Mouse (Mus musculus) midbrain, embryonic 12.5 days (tissue): ENCODE measurements around the gene Opcml. TPM values are rescaled to one million over a fixed set of nuclear protein-coding genes. Genes with fewer than 3 reads are reported as not detected.
A peak's percentile ranks its signal among the peaks of the same experiment; 100 is the strongest.

Experiments
- ATAC-seq: fragments of 200-750 bp; cut with Nextera tagmentation; 2 replicates; pipeline ENCODE4 v1.8.0; 2017; ENCODE audit warnings: low read depth, moderate TSS enrichment, moderate library complexity; ENCODE audit not compliant: low FRiP score
- H3K27ac ChIP-seq: fragments of 300-500 bp; sonication (generic); replicated peaks from 2 replicates; pipeline ENCODE4 v1.5.1; 2016; ENCODE audit warnings: mild to moderate bottlenecking
- H3K27me3 ChIP-seq: fragments of 300-500 bp; sonication (generic); 2 replicates; pipeline ENCODE4 v1.6.1; 2016; ENCODE audit warnings: mild to moderate bottlenecking
- H3K36me3 ChIP-seq: fragments of 300-500 bp; sonication (generic); 2 replicates; pipeline ENCODE4 v1.6.1; 2016
- H3K4me1 ChIP-seq: fragments of 300-500 bp; sonication (generic); 2 replicates; pipeline ENCODE4 v1.6.1; 2016
- H3K4me2 ChIP-seq: fragments of 300-500 bp; sonication (generic); replicated peaks from 2 replicates; pipeline ENCODE4 v1.6.1; 2016; ENCODE audit warnings: mild to moderate bottlenecking, moderate library complexity
- H3K4me3 ChIP-seq: fragments of 300-500 bp; sonication (generic); 2 replicates; pipeline ENCODE4 v1.5.1; 2016; ENCODE audit warnings: mild to moderate bottlenecking
- H3K9ac ChIP-seq: fragments of 300-500 bp; sonication (generic); replicated peaks from 2 replicates; pipeline ENCODE4 v1.6.1; 2016; ENCODE audit warnings: mild to moderate bottlenecking, moderate library complexity
- H3K9me3 ChIP-seq: fragments of 300-500 bp; sonication (generic); 2 replicates; pipeline ENCODE4 v1.6.1; 2016; ENCODE audit warnings: mild to moderate bottlenecking
- WGBS: fragments of 180-500 bp; shearing (Covaris S2); methylation state at CpG from one replicate; pipeline ENCODE4 v1.1.7; 2016; 5-methylcytosine and 5-hydroxymethylcytosine counted together
- polyA plus RNA-seq: library from polyadenylated mRNA; unstranded; fragments of >200 nt; fragmentation: Nextera tagmentation; extraction: Ambion mirVana; gene quantifications from 2 replicates; pipeline ENCODE4 v1.2.1, GENCODE M21; 2016

Opcml gene
- polyA plus RNA-seq, 1 experiment from 2014 or later: 7.0 TPM

DNA sequence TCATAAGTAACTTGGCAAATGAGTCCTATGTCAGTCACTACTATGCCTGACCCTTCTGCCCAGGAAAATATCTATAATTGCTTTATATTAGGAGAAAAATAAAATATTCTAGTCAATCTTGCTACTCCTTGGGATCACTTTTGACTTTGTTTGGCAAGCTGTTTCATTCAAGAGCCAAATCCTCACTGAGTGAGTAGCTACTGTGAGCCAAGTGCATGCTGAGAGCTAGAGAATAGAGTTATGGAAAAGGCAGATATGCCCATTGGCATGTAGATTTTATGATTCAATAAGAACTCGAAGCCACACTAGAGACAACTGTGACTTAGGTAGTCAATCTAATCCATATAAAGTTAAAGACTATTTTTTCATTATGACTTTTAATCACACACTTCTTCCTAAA is 340.9 kb downstream of the Opcml start:
- H3K27me3 ChIP-seq: no peaks in the 10 kb centered on the region
- WGBS: 84% methylated on average over 1 of the region's 1 CpGs

DNA sequence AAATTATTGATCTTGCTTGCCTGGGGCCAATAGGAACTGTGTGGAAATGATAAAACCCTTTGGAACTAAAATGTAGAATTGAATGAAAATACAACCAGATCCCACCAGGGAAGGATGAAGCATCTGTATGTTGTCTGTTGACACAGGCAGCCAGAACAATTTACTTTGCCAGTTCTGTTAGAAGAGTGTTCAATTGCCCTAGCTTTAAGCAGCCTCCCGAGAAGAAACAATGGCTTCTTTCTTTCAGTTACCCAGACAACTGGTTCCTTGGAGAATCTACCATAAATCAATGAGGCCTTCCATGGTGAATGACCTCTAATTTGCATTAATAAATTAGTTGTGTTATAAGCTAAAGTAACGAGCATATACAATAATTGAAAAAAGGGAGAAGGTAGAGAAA is 346.0 kb downstream of the Opcml start:
- Histone ChIP-seq H3K36me3 (no peaks in the 10 kb centered on the region), H3K27ac (no peak overlapping the region), H3K27me3 (no peaks in the 10 kb centered on the region), H3K9me3 (no peaks in the 10 kb centered on the region), H3K9ac (no peak overlapping the region), H3K4me1 (peaks cover 4% of the 10 kb centered on the region; the same call in 1 of the 2 replicates), H3K4me3 (no peak overlapping the region), H3K4me2 (no peak overlapping the region)
- 11% methylated on average over 2 of the region's 2 CpGs for WGBS
- no peak for ATAC-seq

More for the DNA sequence above, 340.9 kb downstream of the Opcml start:
- Histone ChIP-seq H3K4me3 (no peak overlapping the region), H3K9me3 (no peaks in the 10 kb centered on the region), H3K4me2 (no peak overlapping the region), H3K27ac (no peak overlapping the region), H3K36me3 (no peaks in the 10 kb centered on the region), H3K4me1 (peaks cover 2% of the 10 kb centered on the region; the same call in 1 of the 2 replicates), H3K9ac (no peak overlapping the region)
- ATAC-seq: no peak

DNA sequence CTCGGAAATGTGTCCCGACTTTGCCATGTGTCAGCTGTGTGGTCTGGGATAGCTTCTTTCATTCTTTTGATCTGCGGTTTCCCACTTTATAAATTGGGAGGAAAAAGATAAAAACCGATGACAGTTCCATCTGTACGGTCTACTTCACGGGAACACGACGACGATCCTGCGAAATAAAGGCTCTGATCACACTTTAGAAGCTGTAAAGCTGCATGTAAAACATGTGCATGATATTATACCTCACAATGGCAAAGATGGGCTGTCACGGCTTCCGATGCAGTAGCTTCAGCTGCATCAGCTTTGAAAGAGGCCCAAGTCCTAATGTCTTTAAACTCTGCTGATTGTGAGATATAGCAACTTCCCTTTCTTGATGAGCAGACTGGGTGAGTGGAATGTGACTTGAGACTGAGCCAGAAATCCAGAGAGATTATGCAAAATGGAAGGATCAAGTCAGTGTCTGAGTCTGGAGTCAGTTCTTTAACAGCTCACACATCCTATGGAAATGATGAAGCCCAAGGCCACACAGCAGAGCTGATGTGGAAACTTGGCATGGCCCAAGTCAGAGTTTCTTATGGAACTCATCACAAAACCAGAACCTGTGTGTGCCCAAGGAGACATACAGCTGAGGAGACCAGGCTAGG is 349.5 kb downstream of the Opcml start:
- ATAC-seq: no peak
- 90% methylated on average over 12 of the region's 12 CpGs for WGBS
- no peak overlapping the region for H3K27ac ChIP-seq

DNA sequence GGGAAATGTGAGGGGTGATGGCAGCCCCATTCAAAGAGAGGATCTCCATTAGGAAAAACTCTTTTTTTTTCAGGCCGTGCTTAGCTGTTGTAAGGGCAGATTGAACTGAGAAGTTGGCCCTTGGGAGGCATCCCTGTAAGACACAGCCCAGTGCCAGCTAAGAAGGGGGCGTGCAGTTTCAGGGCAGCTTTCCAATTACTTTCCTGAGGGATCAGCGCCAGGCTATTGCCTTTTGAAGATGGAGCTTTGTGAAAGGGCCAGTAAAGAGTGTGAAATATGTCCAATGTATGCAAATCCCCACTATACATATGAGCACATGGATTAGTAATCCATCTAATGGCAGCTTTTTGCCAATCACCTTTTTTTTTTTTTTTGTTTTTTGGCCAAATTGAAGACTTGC is 358.9 kb downstream of the Opcml start:
- Histone ChIP-seq H3K27me3 (no peaks in the 10 kb centered on the region), H3K9me3 (no peaks in the 10 kb centered on the region), H3K4me3 (no peak overlapping the region), H3K36me3 (no peaks in the 10 kb centered on the region), H3K9ac (no peak overlapping the region), H3K4me2 (no peak overlapping the region), H3K27ac (no peak overlapping the region), H3K4me1 (0 out of 2 replicates have a peak, but pooled peaks cover 3% of the 10 kb centered on the region)
- WGBS: 61% methylated on average over 3 of the region's 3 CpGs
- ATAC-seq: no peak

More for the DNA sequence above, 349.5 kb downstream of the Opcml start:
- no peaks in the 10 kb centered on the region for H3K27me3 ChIP-seq
- no peaks in the 10 kb centered on the region for H3K9me3 ChIP-seq
- peaks cover 4% of the 10 kb centered on the region; the same call in 1 of the 2 replicates for H3K4me1 ChIP-seq
- no peak overlapping the region for H3K4me3 ChIP-seq
- no peak overlapping the region for H3K9ac ChIP-seq
- no peaks in the 10 kb centered on the region for H3K36me3 ChIP-seq
- H3K4me2 ChIP-seq: no peak overlapping the region

DNA sequence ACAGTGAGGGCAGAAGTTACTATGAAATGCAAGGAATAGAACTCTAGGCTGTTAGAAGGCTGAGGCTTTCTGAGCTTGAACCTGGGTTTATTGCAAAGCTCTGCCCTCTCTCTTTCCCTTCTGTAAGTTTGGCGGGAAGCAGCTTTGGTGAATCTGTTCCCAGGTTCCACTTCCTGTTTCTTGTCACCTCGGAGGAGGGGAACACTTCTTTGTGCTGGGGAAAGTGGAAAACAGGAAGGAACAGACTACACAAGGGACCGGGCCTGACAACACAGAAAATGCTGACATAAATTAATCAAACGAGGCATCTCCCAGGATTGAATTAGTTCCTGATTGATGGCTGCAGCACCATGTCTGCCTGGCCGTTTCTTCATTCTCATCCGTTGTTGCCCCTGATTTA is 363.2 kb downstream of the Opcml start:
- ATAC-seq: no peak
- Histone ChIP-seq H3K4me3 (no peak overlapping the region), H3K4me2 (no peak overlapping the region), H3K27me3 (no peaks in the 10 kb centered on the region), H3K4me1 (0 out of 2 replicates have a peak, but pooled peaks cover 3% of the 10 kb centered on the region), H3K27ac (no peak overlapping the region), H3K9ac (no peak overlapping the region), H3K9me3 (no peaks in the 10 kb centered on the region), H3K36me3 (no peaks in the 10 kb centered on the region)
- 79% methylated on average over 6 of the region's 6 CpGs for WGBS

DNA sequence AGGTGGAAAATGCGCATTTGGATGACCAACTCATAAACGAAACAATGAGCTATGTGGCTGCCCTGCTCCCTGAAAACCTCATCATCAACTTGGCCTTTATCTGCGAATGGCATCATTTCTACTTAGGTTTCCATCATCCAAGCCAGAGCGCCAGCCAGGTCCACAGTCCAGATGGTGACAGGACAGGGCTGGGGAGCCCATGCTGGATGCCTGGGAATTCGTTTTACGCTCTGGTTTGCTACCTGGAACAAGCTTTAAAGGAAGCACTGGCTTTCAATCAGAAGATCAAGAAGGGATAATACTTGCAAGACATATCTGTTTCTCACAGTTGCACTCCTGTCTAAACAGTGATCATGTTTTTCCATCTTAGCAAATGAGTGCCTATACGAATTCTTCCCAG is 366.5 kb downstream of the Opcml start:
- Histone ChIP-seq H3K36me3 (no peaks in the 10 kb centered on the region), H3K4me1 (no peaks in the 10 kb centered on the region), H3K27ac (no peak overlapping the region), H3K4me3 (no peak overlapping the region), H3K4me2 (no peak overlapping the region), H3K9me3 (no peaks in the 10 kb centered on the region), H3K9ac (no peak overlapping the region), H3K27me3 (no peaks in the 10 kb centered on the region)
- 92% methylated on average over 7 of the region's 7 CpGs for WGBS
- ATAC-seq: no peak

DNA sequence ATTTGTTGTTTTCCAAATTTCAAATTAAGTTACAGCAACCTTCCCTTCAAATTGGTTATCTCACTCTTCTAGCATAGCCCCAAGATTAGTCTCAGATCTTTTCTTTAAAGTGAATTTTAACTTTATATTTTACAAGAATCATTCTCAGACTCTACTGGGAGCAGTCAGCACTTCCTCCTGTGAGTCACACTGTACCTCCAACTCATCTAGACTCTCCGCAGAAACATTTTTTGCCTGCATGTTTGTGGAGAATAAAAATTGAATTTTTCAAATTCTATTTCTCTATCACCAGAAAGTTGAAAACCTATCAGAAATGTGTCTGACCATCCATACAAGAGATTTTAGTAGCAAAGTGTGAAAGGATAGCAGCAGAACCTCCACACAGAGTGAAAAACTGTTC is 370.4 kb downstream of the Opcml start:
- H3K4me1 ChIP-seq: 0 out of 2 replicates have a peak, but pooled peaks cover 7% of the 10 kb centered on the region
- H3K9me3 ChIP-seq: no peaks in the 10 kb centered on the region
- no peaks in the 10 kb centered on the region for H3K27me3 ChIP-seq
- no peaks in the 10 kb centered on the region for H3K36me3 ChIP-seq
- no peak overlapping the region for H3K9ac ChIP-seq
- no peak for ATAC-seq
- 94% methylated on average over 1 of the region's 1 CpGs for WGBS
- H3K4me3 ChIP-seq: no peak overlapping the region
- no peak overlapping the region for H3K27ac ChIP-seq
- H3K4me2 ChIP-seq: no peak overlapping the region

DNA sequence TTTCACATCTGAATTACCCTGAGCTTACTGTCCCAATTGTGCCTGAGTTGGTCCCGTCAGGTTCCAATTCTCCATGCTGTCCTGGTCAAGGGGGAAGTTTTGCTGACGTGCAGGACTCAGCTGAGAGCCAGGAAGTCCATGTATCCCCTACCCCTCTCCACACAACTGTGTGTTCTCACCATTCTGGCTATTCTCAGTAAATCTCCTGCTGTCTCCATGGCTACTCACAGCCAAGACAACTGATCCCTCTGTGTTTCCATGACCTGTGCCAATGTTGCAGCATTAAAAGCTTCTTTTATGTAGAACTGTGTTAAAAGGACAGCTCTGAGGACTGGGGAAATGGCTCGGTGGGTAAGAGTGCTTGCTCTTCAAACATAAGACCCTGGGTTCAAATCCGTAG is 373.4 kb downstream of the Opcml start:
- Histone ChIP-seq H3K4me2 (no peak overlapping the region), H3K9me3 (no peaks in the 10 kb centered on the region), H3K9ac (no peak overlapping the region), H3K4me3 (no peak overlapping the region), H3K36me3 (no peaks in the 10 kb centered on the region), H3K4me1 (0 out of 2 replicates have a peak, but pooled peaks cover 7% of the 10 kb centered on the region), H3K27me3 (no peaks in the 10 kb centered on the region), H3K27ac (no peak overlapping the region)
- WGBS: 35% methylated on average over 4 of the region's 4 CpGs
- no peak for ATAC-seq

DNA sequence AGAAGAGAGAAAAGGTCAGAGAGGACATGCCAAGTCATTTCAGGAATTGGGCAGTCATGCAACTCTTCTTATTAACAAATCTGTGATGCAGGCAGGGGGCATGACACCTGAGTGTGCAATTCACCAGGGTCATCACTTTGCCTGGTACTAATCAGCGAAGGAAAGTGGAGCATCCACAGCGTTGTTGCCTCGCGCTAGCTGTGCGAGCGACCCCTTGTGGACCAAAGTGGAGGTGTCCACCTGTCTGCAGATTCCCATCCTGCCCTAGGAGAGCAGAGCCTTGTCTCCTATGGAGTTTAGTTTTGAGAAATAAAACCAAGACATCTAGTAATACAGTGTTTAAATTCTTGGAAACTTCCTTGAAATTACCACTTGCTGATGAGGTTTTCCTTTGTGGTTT is 381.3 kb downstream of the Opcml start:
- no peaks in the 10 kb centered on the region for H3K9me3 ChIP-seq
- H3K9ac ChIP-seq: no peak overlapping the region
- H3K27ac ChIP-seq: no peak overlapping the region
- 0 out of 2 replicates have a peak, but pooled peaks have one; percentile 52 for ATAC-seq
- H3K4me3 ChIP-seq: no peak overlapping the region
- H3K36me3 ChIP-seq: no peaks in the 10 kb centered on the region
- H3K27me3 ChIP-seq: no peaks in the 10 kb centered on the region
- WGBS: 10% methylated on average over 6 of the region's 6 CpGs
- H3K4me2 ChIP-seq: no peak overlapping the region
- H3K4me1 ChIP-seq: no peaks in the 10 kb centered on the region

DNA sequence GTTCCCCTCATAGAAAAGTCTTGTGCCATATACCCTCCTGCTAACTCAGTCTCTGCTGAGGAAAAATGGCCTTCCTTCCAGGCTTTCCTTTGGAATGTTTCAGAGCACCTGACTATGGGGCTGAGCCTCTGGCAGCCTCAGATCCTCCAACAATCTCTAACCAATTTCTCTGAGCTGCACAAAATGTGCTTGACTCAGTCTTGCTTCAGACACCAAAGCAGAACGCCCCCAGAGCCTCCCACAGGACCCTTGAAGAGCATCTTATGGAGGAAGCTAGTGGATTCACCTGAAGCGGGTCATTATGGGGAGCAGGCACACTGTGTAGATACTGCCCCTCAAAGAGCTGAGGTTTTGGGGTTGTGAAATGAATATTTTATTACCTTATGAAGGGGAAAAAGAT is 386.5 kb downstream of the Opcml start:
- 87% methylated on average over 2 of the region's 2 CpGs for WGBS
- Histone ChIP-seq H3K27me3 (no peaks in the 10 kb centered on the region; the same call in 1 of the 2 replicates), H3K27ac (no peak overlapping the region), H3K36me3 (no peaks in the 10 kb centered on the region), H3K9me3 (no peaks in the 10 kb centered on the region), H3K4me1 (no peaks in the 10 kb centered on the region), H3K9ac (no peak overlapping the region), H3K4me2 (no peak overlapping the region), H3K4me3 (no peak overlapping the region)
- no peak for ATAC-seq

DNA sequence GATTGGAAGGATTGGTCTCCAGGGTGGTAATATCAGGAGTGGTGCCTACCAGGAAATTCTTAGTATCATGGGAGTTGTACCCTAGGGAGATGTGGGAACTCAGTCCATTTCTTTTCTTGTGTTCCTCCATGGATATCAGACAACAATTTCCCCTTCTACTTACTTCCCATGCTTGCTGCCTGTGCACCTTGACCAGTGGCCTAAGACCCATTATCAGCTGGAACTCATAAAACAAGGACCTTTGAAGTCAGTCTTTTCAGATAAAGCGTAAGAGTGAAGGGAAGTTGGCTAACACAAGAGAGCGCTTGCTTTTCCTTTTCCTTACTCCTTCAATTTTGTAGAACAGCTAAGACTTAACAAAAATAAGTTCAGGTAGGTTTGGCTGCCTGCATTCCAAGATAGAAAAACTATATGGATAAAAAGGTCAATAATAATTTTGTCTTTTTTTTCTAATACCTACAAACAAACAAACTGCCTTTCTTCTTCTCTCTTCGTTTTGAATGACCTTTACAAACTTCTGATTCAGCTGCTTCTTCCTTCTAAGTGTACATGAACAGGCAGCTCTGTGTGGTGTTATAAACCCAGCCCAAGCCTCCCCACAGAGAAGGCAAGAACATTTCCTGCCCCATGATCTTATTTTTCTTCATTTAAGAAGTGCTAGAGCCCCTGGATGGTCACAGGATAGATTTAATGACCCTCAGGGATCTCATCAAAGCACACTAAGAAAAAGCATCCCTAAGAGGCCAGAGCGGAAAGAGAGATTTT is 387.7 kb downstream of the Opcml start:
- Histone ChIP-seq H3K27me3 (no peaks in the 10 kb centered on the region; the same call in 1 of the 2 replicates), H3K27ac (no peak overlapping the region), H3K4me3 (no peak overlapping the region), H3K36me3 (no peaks in the 10 kb centered on the region), H3K9me3 (no peaks in the 10 kb centered on the region), H3K4me1 (no peaks in the 10 kb centered on the region), H3K4me2 (no peak overlapping the region), H3K9ac (no peak overlapping the region)
- WGBS: 89% methylated on average over 4 of the region's 4 CpGs
- ATAC-seq: no peak

DNA sequence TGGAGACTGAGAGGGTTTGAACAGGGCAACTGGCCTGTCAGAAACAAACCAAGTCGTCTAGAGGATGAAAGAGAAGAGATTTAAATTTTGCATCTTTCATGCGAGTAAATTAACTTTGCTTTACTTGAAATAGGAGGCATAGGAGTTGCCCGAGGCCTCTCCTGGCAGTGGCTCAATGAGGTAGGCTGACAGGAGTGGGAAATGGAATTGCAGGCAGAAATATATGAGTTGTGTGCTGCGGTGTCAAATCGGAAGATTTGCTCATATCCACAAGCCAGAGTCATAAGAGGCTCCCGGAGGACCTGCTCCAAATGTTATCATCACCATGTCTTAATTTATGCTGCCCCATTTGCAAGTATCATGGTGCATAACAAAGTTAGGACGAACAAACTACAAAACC is 391.3 kb downstream of the Opcml start:
- ATAC-seq: no peak
- no peak overlapping the region for H3K27ac ChIP-seq
- no peaks in the 10 kb centered on the region; the same call in 1 of the 2 replicates for H3K27me3 ChIP-seq
- no peaks in the 10 kb centered on the region for H3K4me1 ChIP-seq
- no peak overlapping the region for H3K9ac ChIP-seq
- H3K4me2 ChIP-seq: no peak overlapping the region
- WGBS: 80% methylated on average over 7 of the region's 7 CpGs
- H3K4me3 ChIP-seq: no peak overlapping the region
- no peaks in the 10 kb centered on the region for H3K9me3 ChIP-seq
- H3K36me3 ChIP-seq: no peaks in the 10 kb centered on the region
